Mouse (Mus musculus): ENCODE results near the gene Ppil6.

- TF ChIP-seq CTCF (IDR thresholded peaks at IDR 0.05; ENCODE audit: borderline replicate concordance, insufficient read depth, low read length) (peak; percentile 52; the same call in 1 of the 2 replicates), POLR2A (IDR thresholded peaks at IDR 0.05; ENCODE audit: low read depth, low read length) (no peak)
Observed at GRCm38 (mm10) chr10:41509160-41509559, 18.9 kb downstream of the Ppil6 start.
